Mouse (Mus musculus): ENCODE measurements around the gene Tmem63c.

The Tmem63c gene

GRCm38 (mm10) chr12:87065446-87065845 lies 44.3 kb downstream of the Tmem63c start:
- no peak for DNase-seq

GRCm38 (mm10) chr12:87066429-87066828 lies 45.3 kb downstream of the Tmem63c start:
- no peak for DNase-seq

DNA sequence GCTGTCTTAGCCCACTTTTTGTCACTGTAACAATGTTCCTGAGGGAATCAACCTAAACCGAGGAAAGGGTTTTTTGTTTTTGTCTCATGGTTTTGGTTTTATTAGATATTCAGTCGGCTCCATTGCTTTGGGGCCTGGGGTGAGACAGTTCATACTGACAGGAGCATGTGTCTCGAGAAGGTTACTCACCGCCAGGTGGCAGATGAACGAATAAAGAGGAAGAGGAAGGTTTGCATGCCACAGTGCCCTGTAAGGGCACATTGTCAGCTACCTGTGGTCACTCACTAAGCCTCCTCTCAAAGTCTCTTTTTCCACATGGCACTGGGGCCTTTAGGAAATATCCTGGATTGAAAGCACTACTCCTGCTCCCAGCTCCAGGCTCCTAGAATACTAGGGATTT lies 49.4 kb downstream of the Tmem63c start:
- no peak for DNase-seq

DNA sequence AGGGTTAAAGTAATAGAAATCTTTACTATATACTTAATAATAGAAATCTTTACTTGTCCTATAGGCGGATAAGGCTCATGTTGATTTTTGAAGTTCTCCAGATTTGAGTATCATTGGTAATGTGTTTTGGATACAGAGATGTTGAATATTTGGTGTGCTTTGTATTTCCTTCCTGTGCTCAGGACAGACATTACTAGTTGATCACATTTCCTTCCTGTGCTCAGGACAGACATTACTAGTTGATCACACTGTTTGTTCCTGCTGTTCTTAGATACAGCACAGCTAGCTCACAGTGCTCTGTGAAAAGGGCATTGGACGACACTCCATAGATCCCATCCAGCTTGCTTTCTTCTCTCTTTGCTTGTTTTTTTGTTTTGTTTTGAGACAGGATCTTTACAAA lies 55.5 kb downstream of the Tmem63c start:
- no peak for DNase-seq

DNA sequence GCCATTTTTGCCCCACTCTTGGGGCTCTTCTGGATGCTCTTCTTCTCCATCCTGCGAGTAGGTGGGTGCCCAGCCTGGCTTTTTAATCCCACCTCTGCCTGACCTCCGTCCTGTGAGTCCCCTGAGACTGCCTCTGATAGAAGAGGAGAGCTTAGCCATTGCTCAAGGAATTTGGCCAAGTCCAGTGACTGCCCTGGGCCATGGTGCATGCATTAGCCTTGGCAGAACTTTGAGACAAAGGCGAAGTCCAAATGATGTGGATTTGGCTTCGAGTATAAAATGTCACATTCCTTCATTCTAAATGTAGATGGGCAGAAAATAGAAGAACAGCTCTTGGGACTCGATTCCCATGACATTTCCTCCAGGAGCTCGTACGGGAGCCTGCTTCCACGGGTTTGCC lies 61.7 kb downstream of the Tmem63c start:
- DNase-seq, result no peak

GRCm38 (mm10) chr12:87087236-87087635 lies 66.1 kb downstream of the Tmem63c start:
- no peak for DNase-seq

DNA sequence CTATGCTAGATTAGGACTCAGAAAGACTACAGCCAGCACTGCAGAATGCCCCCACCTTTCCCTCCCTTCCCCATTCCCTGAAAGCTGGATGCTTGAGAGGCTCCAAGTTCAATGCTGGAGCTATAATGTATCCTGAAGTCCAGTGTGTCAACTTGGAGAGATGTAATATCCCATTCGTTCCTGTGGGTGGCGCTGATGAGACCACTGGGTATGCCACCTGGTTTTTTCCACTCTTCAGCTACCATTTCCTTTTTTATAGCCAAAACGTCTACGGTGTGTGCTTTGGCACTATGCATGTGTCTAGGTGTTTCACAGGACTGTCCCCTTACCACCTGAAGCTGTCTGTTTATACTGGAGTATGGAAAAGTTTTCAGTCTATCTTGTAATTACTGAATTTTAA lies 67.2 kb downstream of the Tmem63c start:
- peak; percentile 45 for DNase-seq

DNA sequence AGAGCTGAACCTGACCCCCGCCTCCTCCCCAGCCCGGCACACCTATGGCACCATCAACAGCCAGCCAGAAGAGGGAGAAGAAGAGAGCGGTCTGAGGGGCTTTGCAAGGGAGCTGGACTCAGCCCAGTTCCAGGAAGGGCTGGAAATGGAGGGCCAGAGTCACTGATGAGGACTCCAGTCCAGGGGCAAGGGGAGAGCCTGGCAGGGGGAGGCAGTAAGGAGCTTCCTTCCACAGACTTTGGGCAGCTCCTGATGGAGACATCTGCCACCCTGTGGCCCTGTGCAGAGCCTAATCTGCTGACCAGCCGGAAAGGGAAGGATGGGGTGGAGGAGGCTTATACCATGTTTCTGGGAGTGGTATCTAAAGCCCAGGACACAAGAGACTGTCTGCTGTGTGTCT lies 68.1 kb downstream of the Tmem63c start:
- DNase-seq, result no peak

- DNase-seq, result no peak
These were observed 68.6 kb downstream of the Tmem63c start for GRCm38 (mm10) chr12:87089701-87090100.

GRCm38 (mm10) chr12:87091916-87092315 lies 70.8 kb downstream of the Tmem63c start:
- DNase-seq, result no peak

DNA sequence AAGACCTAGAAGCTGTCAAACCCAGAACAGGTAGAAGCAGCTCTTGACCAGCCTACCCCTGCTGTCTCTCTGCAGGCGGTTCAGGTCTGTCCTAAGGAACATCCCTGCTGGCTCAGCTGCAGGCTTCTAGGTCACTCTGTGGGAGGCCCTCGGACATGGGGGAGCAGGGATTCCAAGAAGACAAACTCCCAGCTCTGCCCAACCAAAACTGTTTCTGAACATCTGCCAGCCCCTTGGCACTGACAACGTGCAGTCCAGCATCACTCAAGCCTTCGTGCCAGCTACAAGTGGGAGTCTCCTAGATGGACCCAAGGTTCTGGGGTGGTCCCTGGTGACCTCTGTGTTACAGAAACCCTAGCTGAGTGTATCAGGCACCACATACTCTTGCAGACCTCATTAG lies 72.1 kb downstream of the Tmem63c start:
- no peak for DNase-seq

DNA sequence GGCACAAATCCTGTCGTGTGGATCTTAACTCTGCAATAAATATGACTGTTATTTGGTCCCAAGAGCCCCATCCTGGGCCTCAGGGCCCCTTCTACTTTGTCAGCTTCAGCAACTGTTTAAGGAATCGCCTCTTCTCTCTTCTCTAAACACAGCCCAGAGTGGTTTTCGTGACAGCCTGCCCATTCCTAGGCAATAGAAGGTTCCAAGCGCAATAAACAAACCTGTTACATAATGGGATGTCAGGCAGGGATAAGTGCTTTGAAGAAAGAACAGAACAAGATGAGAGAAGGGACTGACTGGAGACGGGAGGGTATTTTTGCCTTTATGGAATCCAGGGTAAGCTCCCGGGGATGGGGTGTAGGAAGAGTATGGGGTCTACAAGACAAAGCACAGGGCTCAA lies 72.5 kb downstream of the Tmem63c start:
- DNase-seq, result no peak

- no peak for DNase-seq
These were observed 79.2 kb downstream of the Tmem63c start for GRCm38 (mm10) chr12:87100331-87100730.

- DNase-seq, result peak; percentile 38
These were observed 81.1 kb downstream of the Tmem63c start, which contains the start of gene Ngb for GRCm38 (mm10) chr12:87102165-87102631. Gene Ngb (minus strand): TSS chr12:87102539.

- DNase-seq, result no peak
These were observed 82.3 kb downstream of the Tmem63c start for GRCm38 (mm10) chr12:87103471-87103870.

GRCm38 (mm10) chr12:87104796-87105195 lies 83.7 kb downstream of the Tmem63c start:
- DNase-seq, result no peak

- no peak for DNase-seq
These were observed 86.3 kb downstream of the Tmem63c start for GRCm38 (mm10) chr12:87107357-87107977.

DNA sequence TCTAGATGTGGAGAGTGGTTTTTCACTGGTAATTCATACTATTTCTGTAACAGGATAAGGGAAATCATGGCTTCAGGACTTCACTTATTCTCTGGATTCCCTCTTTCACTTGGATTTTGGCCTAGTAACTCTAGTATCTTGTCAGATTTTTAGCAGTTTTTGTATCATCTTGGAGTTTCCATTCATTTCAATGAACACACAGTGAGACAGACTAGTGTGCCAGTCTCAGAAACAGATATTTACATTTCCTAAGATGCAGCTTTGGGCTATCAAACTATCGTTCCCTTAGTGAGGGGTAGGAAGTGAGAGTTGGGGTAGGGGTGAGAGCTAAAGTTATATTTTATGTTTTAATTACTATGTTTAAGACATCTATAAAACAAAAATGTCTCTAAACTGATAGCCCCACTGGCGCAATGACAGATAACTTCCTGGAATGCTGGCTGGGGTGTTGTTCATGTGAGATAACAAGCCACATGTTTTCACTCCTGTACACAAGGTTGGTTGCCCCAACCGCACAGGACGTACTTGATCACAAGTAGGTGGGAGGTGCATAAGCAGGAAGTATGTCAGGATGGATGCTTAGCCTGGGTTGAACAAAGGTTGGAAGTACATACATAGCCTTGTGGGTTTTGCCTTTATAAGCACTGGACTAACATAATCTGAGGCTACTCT lies 100.9 kb downstream of the Tmem63c start:
- DNase-seq, result no peak

DNA sequence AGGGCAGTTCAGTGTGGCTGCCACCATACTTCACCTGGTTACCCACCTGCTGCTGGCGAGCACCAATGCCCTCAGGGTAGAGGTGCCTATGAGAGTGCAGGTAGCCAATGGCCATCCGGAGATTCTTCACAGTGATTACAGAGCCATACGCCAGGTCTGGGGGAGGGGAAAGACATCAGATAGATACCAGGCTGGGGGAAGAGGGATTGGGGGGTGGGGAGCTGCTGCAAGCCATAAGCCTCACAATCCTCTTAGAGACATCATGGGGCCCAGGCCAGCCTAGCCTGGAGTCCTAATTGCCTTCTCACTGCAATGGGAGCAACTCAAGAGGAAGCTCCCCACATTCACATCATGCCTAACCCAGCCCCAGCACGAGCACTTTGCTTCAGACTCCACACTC lies 106.1 kb downstream of the Tmem63c start:
- no peak for DNase-seq

- DNase-seq, result no peak
These were observed 109.1 kb downstream of the Tmem63c start for GRCm38 (mm10) chr12:87130224-87130623.

DNA sequence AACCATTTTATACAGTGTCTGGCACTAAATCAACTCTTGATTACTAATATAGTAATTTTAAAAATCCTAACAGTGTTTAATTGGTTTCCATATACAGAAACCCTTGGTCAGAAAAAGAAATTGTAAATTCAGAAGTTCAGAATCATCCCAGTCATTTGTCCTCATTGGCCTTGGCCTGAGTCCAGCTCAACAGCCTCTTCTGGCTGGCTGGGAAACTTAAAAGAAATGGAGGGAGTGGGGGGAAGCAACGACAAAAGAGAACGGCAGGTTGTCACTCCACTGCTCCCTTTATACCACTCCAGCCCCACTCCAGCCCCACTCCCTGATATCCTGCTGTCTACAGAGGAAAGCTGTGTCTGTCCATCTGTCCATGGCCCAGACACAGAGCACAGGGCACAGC lies 110.0 kb downstream of the Tmem63c start:
- no peak for DNase-seq

GRCm38 (mm10) chr12:87131619-87132018 lies 110.5 kb downstream of the Tmem63c start:
- no peak for DNase-seq

DNA sequence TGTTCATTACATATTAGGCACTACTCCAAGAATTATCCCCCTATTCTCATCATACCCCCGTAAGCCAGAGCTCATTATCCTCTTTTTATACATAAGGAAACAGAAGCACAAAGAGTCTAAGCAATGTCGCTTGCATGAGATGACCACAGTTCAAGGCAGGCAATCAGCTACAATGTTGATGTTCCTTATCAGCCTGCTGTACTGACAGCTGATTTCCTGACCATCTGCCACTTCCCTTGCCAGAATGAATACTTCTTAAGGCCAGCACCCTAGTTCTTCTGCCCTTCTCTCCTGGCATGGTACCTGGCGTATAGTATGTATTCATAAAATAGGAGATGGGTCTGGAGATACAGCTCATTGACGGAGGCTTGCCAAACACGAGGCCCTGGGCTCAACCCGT lies 111.1 kb downstream of the Tmem63c start:
- DNase-seq, result no peak

- no peak for DNase-seq
These were observed 111.6 kb downstream of the Tmem63c start for GRCm38 (mm10) chr12:87132784-87133183.
